Mouse (Mus musculus) embryonic fibroblast, embryonic 13.5 days (primary cell): Measurements from ENCODE around the gene Dgki.

Experiments used
- CTCF ChIP-seq: IDR thresholded peaks from 2 replicates; pipeline ENCODE4 v1.5.1; 2011; ENCODE audit warnings: mild to moderate bottlenecking, control low read depth, low read length, moderate library complexity, borderline replicate concordance; ENCODE audit not compliant: insufficient read depth
- POLR2A ChIP-seq: IDR thresholded peaks from 2 replicates; pipeline ENCODE4 v1.6.1; 2011; ENCODE audit warnings: low read depth, mild to moderate bottlenecking, control low read depth, low read length, moderate library complexity

DNA sequence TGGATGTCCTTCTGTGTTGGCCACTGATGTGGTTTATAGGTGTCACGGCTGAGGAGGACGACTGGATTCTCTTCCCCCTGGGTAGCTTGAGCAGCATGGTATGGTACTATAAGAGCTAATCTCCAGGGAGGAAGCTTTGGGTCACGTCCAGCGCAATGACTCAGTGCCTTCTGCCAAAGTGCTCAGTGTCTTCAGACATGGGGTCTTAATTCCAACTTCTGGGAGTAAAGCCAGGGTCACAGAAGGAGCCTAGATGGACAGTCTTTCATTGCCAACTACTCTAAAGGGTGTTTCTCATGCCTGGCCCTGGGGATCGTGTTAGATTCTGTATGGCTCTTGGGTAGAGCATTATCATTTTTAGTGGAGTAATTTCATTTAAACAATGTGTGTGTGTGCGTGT lies 231.2 kb downstream of the Dgki start:
- TF ChIP-seq CTCF: no peak
- TF ChIP-seq POLR2A: no peak
